Mouse (Mus musculus) heart, postnatal 14 days (tissue): Measurements from ENCODE around the gene Ackr3. TPM values are rescaled to one million over a fixed set of nuclear protein-coding genes. Genes with fewer than 3 reads are reported as not detected.

ENCODE experiments used
- DNase-seq, 2 experiments: peaks; one replicate each; pipeline ENCODE4 v3.0.0; 2021 to 2022
- intact Hi-C: fragments of 180-260 bp; cut with DNase I; formaldehyde crosslinking; loops from one replicate; pipeline ENCODE4 v1.15.1; 2025
- total RNA-seq, 2 experiments: library from RNA; stranded (reverse); gene quantifications; 2 replicates each; pipeline ENCODE4 v1.2.3; 2021

The Ackr3 gene
- total RNA-seq, 2 experiments from 2014 or later, result 53.0 to 62.6 TPM

DNA sequence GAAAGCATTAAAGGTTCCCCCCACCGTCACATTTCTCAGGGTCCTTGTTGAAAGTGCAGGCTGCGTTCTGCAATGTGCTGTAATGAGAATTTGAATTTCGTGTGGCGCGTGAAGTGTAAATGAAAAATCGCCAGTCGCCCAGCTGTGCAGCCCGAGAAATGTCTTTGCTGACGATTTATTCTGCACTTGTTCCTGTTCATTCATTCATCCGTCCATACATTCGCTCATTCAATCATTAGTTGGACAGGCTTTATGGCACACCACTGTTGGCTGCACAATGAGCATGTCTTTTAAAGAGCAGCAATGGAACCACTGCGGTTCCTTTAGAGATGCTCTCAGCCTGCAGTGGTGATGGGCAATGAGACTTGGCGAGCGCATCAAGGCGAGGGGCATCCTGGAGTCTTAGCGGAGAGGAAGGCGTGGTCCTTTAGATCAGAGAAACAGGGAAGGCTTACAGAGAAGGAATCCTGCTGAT is 18.7 kb downstream of the Ackr3 start:
- intact Hi-C loops, result no loop called here
- DNase-seq, result no peak

DNA sequence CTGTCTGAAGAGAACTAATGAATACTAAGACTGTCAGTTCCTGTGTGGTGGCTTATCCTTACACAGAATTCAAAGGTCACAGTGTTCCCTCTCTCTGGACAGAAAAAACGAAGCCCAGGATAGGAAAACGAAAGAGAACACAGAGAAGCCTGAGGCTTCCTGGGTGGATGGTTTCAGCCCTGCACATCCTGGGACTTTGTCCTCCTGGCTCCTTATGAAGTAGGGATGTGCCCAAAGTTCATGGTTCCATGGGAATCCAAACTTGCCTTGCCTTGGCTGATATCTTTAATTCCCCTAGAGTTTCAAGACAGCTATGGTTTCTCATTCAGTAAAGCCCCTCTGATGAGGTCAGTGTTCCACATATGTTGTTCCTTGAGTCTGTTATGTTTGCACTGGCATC is 19.2 kb downstream of the Ackr3 start:
- DNase-seq, result no peak
- intact Hi-C loops, result no loop called here

DNA sequence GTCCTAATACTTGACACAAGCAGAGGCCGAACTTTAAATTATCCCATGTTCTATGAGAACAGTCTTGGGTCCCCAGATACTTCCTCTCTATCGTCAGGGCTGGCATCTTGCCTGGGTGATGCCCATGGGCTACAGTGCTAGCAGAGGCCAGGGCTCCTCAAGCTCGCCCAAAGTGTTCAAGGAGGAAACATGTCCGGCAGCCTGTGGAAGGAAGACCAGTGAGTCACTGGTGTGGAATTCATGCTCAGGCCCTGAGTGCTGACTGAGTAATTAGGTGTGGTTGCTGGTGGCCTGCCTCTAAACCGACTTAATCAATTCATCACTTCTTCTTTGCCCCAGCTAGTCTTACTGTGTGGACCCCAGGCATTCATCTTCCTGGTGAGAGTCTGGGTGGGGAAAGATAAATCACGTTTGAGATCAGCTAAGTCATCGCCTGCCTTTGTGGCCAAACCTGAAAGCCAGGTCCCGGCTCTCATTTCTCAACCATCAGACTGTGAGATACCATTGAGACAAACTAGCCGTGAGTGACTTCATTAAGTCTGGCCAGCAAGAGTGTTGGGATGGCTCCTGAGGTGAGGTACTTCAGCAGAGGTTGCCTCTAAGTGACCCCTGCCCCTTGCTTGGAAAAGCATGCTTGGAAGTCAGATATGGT is 21.9 kb downstream of the Ackr3 start:
- peak; percentile 45 to 60 for DNase-seq
- intact Hi-C loops, result no loop called here

DNA sequence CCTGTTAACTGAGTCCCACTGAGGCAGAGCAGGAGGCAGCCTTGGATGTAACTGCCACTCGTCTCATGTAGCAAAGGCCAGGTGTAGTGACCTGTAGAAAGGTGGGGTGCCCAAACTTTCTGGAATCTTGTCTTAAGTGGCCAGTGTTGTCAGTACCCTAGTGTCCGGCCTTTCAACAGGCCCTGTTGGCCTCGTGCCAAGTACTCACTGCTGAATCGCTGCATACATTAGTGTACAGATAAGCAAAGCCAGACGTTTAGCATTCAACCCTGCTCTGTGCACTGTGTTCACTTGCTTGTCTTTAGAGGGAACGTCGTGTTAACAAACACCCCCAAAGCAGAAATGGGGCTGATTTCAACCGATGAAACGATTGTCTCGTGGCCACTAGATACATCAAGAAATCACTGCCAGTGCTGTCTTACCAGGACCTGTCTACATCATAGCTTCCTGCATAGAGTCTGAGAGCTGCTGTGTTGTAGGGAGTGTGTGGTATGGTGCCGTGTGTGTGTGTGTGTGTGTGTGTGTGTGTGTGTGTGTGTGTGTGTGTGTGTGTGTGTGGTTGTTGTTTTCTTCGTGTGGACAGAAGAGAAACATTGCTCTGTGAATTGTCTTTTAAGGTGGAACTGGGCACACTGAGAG is 24.0 kb downstream of the Ackr3 start:
- DNase-seq, result no peak
- intact Hi-C loops, result no loop called here

DNA sequence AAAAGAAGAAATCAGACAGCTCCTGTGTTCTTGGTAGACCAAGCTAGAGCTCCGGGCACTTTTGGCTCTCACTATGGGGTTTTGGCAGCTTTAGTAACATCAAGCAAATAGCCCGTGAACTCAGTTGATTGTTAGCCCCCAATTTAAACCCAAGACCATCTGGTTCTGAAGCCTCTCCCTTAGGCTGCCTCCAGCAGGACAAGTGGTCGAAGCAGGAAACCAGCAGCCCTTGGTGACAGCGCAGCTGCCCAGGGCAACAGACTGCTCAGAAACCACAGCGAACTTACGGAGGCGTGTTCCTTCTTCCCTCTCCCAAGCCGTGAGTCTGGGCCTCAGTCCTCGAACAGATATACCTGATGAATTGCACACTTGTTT is 24.5 kb downstream of the Ackr3 start:
- intact Hi-C loops, result no loop called here

DNA sequence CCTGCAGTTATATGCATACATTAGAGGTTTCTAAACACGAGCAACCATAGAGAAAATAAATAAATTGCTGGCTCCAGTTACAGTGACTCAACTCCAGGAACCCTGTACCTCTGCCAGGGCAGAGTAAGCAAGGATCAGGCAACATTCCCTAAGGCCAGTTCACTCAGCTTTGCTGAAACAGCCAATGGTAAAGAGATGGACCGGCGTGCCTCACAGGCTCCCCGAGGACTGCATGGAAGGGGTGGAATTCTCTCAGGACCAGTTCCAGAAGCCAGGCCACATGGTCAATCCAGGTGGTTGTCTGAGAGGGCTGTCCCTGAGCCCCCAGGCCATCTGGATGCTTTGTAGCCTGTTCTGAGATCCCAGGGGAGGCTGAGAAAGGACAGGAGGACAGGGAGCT is 26.8 kb downstream of the Ackr3 start:
- DNase-seq, result no peak
- intact Hi-C loops, result no loop called here

More for the DNA sequence above, 24.5 kb downstream of the Ackr3 start:
- DNase-seq, result no peak

DNA sequence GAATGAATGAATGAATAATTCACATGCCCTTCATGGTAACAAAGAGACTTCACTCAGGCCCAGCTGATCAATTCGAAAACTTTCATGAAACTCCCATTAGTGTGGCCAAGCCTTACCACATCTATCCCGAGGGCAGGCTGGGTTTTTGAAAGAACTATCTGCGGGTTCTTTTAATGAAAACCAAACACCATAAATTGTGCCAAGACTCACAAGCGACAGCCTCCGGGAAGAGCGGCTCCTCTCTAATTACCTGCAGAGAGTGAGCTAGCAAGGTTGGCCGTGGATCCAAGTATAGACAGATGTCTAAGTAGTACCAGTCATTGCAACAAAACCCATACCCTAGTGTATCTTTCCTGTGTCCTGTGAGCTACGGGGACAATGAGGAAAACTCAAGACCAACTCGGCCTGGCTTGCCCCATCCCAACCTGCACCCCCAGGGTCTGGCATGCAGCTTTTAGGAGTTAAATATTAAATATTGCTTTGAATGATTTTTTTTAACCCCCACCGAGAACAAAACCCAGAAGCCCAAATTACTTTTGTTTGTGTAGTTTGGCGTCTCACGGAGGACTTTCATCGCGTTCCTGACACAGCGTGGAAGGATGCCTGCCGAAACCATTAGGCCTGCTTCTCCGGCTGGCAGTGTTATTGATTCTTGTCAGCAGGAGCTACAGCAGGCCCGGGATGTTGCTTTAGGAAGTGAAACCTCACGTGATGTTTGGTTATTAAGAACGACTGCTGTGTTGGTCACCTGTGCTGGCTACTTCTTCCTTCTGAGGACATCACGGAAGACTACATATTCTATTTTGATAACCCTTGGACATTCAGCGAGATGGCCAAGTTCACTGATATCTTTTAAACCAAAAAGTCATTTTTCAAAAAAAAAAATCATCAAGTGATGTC is 28.1 kb downstream of the Ackr3 start:
- intact Hi-C loops, result no loop called here
- no peak for DNase-seq

DNA sequence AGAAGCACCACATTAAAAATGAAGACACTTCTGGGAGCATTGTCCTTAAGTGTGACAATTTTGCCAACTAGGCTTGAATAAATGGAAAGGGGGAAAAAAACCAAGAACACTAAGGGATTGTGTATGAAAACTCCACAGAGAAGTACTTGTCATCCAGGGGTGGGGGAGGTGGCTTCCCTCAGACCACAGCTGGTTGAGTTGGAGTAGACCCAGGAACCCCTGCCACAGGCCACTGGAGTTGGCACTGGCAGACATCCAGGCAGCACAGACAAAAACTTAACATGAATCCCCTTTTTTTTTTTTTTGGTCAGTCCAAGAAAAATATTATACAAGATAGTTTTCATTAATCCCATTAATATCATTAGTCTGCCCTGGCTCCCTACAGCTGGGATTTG is 28.7 kb downstream of the Ackr3 start:
- intact Hi-C loops, result no loop called here

DNA sequence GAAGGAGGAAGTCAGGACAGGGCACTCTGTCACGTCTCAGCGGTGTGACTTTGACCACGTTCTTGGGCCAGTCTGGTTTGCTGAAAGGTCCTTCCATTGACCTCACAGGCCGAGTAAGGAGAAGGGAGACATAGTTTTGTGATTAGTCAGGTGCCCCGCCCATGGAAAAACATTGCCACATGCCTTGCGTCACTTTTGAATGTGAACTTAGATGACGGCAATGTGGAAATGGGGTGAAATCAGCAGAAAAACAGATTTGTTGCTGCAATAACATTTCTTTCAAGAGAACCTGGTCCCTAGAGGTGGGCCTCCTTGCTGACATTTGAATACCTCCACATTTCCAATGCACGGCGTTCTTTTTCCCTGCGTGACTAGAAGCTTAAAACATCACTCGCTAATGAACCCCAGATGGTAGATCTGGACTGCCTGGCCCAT is 30.9 kb downstream of the Ackr3 start:
- DNase-seq, result peak; percentile 41 to 52
- intact Hi-C loops, result no loop called here

More for the DNA sequence above, 28.7 kb downstream of the Ackr3 start:
- no peak for DNase-seq

DNA sequence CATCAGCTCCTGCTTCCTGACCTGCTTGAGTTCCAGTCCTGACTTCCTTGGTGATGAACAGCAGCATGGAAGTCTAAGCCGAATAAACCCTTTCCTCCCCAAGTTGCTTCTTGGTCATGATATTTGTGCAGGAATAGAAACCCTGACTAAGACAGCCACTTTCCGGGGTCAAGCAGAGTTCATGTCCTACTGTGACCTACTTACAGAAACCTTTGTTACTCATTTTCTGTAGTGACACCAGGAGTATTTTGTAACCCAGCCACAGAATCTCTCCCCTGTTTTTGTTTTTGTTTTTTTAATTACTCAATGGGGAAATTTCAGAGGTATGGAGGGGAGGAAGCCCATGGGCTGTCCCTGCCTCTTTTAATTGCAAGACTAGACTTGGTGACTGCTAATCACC is 32.9 kb downstream of the Ackr3 start:
- DNase-seq, result no peak
- intact Hi-C loops, result no loop called here

DNA sequence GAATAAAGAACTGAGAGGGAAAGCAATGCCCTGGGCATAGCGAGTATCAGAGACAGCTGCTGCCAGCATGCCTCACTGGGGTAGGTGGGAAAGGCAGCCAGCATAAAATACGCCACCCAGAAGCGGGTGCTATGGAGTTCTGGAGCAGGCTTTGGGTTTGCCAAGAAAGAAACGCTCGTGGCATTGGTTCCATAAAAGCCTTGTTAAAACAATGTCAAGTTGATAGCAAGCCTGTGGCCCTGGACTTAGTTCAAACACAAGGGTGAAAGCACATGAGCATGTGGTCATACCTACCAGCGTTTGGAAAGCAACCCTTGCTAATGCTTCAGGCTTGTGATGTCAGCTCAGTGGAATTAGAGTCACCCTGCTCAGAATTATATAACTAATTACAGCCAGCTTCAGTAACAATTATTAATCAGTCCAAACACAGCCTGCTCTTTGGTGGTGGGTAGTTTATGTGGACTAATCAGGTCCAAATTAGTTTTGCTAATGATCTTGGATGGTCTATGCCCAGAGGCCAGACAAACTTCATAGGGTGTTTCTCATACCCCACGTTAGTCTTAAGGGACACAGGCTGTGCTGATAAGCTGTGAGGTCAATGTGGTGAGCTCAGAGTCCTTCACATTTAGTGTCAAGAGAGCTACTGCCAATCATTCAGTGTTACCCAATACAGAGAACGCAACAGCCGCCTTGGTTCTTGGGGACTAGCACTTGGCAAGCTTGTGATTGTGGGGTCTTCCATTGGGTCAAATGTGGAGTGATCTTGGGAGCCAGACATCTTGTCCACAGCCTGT is 34.5 kb downstream of the Ackr3 start:
- DNase-seq, result peak; percentile 33 to 48
- intact Hi-C loops, result no loop called here

DNA sequence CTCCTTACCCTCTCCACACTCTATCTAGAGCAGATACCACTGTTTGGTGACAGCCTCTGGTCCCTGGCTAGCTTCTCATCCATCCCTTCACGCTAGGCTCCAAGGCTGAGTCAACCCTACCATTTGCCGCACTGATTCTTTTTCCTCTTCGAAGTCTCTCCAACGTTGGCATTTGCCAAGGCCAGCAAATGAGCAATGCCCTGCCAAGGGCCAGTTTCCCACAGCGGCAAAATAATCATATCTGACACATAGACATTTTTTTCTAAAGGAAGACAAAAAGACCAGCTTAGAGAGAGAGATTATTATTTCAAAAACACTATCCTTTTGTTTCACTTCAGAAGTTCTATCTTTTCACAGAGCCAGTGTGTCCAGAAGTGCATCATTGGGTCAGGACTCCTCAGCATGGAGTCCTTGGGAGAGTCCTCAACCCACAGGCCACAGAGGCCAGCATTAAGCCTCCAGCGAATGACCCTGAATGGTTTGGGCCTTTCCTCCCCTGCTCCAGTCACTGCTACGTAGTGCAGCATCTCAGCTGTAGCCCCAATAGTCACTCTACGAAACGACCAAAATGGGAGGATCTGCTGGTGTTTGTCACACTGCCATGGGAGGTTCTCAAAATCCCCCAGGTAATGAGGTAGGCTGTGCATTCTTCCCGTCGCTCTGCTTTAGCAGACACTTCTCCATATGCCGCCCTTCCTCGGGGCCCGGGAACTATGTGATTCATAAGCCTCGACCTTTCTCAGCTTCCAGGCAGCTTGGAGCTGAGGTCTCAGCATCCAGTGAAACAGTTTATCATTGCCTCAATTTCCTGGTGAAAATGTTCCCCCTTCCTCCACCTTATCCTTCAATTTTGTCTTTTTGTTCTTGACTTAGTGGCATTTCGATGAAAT is 35.8 kb downstream of the Ackr3 start:
- DNase-seq, result no peak
- intact Hi-C loops, result no loop called here

DNA sequence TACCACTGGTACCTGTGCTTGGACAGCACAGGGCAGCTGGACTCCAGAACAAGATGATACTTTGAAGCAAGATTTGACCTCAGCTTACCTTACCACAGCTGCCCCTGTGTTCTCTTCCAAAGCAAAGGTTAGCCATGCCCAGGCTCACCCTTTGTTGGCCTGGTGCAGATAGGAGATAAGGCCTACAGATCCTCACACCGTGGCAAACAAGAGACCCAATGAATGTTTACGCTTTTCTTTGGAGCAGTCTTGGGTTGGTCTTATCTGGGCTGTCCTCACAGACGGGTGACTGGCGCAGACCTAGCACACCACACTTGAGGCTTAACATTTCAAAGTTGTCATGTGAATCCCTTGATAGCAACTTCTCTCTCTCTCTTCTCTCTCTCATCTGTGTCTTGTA is 36.5 kb downstream of the Ackr3 start:
- intact Hi-C loops, result no loop called here
- no peak for DNase-seq

DNA sequence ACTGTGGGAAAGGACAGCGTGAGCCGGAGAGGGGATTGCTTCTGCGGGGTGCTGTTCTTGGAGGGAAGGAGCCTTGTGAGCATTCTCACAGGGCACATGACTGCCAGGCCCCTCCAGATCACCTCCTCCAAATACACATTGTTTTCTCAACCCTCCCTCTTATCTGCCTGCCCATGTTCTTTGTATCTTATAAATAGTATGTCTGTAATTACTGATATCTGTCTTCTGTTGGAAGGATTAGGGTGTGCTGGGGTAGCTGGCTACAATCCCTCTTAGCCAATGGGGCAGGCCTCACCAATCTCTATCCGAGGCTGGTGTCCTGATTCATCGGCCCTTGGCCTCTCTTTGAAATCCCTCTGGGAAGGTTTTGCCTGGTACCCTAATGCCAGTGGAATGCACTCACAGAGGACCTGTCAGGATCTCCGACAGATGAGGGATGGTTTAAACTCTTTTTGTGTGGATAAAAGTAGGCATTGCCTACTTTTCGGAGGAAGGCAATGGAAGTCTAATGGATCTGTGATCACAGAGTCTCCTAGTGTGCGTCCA is 38.7 kb downstream of the Ackr3 start:
- no peak for DNase-seq
- intact Hi-C loops, result no loop called here

DNA sequence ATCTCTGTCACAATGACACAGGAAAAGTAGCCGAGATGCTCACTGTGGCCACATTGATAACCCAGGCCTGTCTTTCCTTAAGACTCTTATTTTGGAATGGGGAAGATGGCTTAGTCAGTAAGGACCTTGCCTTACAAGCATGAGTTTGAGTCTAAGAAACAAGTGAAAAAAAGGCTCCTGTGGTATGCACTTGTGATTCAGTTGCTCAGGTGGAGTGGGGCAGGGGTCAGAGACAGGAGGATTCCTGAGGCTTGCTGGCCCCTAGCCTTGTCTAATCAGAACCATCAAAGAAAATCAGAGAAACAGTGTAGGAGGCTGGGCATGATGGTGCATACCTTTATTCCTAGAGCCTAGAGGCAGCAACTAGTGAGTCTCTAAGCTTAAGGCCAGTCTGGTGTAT is 40.8 kb downstream of the Ackr3 start:
- intact Hi-C loops, result loop anchor here (2.0 kb wide), 1 partner anchor 40 kb away; no protein-coding TSS in a partner anchor
- DNase-seq, result no peak

DNA sequence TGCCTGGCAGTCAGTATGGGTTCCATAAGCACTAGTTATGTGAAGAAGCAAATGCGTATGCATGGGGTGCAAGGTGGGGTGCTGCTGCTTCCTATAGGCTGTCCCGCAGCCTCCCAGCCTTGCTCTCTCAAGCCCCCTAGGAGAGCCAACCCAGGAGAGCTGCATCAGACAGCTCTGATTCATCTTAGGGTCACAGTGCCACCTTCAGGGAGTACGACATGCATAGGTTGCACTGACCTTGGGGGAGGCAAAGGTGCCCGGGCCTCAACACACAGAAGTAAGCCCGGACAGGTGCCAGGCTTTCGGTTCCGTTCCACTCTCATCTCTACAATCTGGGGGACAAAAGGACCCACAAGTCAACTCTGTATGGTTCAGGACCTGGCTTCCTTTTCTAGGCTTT is 41.8 kb downstream of the Ackr3 start:
- DNase-seq, result no peak
- intact Hi-C loops, result loop anchor here (2.0 to 5.0 kb wide), 2 partner anchors 41 to 183 kb away; no protein-coding TSS in a partner anchor

DNA sequence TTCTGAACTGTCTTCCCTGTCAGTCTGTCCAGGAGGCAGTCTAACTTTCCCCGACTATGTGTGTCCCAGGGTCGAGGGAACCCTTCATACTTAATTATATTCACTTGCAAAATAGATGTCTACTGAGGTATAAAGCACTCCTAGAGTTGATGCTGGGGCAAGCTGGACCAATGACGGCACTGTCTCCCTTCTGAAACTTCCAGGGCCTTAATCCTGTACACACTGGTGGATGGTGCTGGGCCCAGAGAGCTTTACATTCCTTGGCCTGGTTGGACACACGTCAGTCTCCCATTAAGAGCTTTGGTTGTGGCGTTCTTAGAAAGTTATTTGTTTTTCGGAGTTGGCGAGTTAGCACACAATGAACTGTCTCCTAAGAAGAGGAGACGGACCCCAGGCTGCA is 42.3 kb downstream of the Ackr3 start:
- DNase-seq, result no peak
- intact Hi-C loops, result loop anchor here (5.0 kb wide), 1 partner anchor 184 kb away; no protein-coding TSS in a partner anchor

DNA sequence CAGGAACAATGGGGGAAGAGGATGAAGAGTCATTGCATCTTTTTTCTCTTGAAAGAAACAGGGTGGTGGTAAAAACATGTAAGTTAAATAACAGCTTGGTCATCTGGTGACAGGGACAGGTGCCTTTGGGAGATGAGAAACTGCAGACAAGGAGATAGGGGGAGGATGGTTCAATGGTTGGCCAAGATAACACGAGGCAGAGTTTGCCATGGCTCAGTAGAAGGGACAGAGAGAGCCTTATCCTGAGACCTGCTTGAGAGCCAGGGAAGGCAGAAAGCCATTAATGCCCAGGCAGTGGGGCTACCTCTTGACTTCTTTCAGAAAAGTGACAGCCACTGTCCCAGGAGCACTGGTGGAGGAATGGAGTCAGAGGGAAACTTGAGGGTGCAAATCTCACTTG is 43.0 kb downstream of the Ackr3 start:
- no peak for DNase-seq
- intact Hi-C loops, result loop anchor here (5.0 kb wide), 1 partner anchor 184 kb away; no protein-coding TSS in a partner anchor

DNA sequence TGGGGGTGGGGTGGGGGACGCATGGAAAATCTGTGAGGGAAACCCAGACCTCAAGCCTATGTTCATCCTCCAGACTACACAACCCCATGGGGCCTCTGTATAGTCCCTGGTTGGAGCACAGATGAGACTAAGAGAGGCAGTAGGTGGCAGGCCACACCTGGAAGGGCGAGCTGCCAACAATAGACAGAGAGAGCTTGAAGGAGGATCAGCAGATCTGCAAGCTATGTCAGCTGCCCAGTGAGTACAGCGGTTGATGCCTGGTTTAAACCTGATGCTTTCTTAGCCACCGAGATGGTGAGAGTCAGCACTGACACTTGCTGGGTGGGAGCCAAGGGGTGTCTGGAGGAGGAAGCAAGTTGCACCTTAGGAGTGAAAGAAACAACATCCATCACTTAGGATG is 43.5 kb downstream of the Ackr3 start:
- DNase-seq, result no peak
- intact Hi-C loops, result loop anchor here (5.0 kb wide), 1 partner anchor 185 kb away; no protein-coding TSS in a partner anchor
